Mouse (Mus musculus) left cerebral cortex, postnatal 10 days (tissue): ENCODE results near the gene Morn3. TPM values are rescaled to one million over a fixed set of nuclear protein-coding genes. Genes with fewer than 3 reads are reported as not detected.

Experiments used
- DNase-seq, 2 experiments: peaks; one replicate each; pipeline ENCODE4 v3.0.0; 2021 to 2022; ENCODE audit warnings: low spot score in 2 of 2, mixed read lengths in 1 of 2; ENCODE audit errors: extremely low spot score in 1 of 2
- intact Hi-C: fragments of 180-260 bp; cut with DNase I; formaldehyde crosslinking; loops from one replicate; pipeline ENCODE4 v1.15.1; 2025
- total RNA-seq, 2 experiments: library from RNA; stranded (reverse); gene quantifications; 2 replicates each; pipeline ENCODE4 v1.2.3; 2021

Morn3 gene
- total RNA-seq, 2 experiments from 2014 or later = not detected

GRCm38 (mm10) chr5:123031312-123031711 is 15.5 kb downstream of the Morn3 start:
- DNase-seq = no peak
- intact Hi-C loops = no loop called here

- peak in 1 of 2 experiments; percentile 64 for DNase-seq
- intact Hi-C loops = no loop called here
Observed at GRCm38 (mm10) chr5:123029729-123030128, 17.1 kb downstream of the Morn3 start.

GRCm38 (mm10) chr5:123027436-123027835 is 19.4 kb downstream of the Morn3 start:
- DNase-seq = no peak
- intact Hi-C loops = no loop called here

GRCm38 (mm10) chr5:123026414-123026813 is 20.4 kb downstream of the Morn3 start:
- intact Hi-C loops = no loop called here
- no peak for DNase-seq

GRCm38 (mm10) chr5:123024965-123025573 is 21.7 kb downstream of the Morn3 start:
- intact Hi-C loops = no loop called here
- DNase-seq = no peak

GRCm38 (mm10) chr5:123024312-123024711 is 22.5 kb downstream of the Morn3 start:
- intact Hi-C loops = no loop called here
- no peak for DNase-seq

- no peak for DNase-seq
- intact Hi-C loops = no loop called here
Observed at GRCm38 (mm10) chr5:123023049-123023448, 23.8 kb downstream of the Morn3 start.

GRCm38 (mm10) chr5:123021438-123021837 is 25.4 kb downstream of the Morn3 start:
- intact Hi-C loops = no loop called here
- no peak for DNase-seq

- DNase-seq = no peak
- intact Hi-C loops = no loop called here
Observed at GRCm38 (mm10) chr5:123020426-123020825, 26.4 kb downstream of the Morn3 start.

- intact Hi-C loops = loop anchor here (5.0 kb wide), 1 partner anchor 92 kb away; no protein-coding TSS in a partner anchor
- peak in 1 of 2 experiments; percentile 41 for DNase-seq
Observed at GRCm38 (mm10) chr5:123019336-123020016, 27.3 kb downstream of the Morn3 start.

- DNase-seq = no peak
- intact Hi-C loops = loop anchor here (5.0 kb wide), 1 partner anchor 90 kb away; no protein-coding TSS in a partner anchor
Observed at GRCm38 (mm10) chr5:123017504-123017903, 29.3 kb downstream of the Morn3 start.

- no peak for DNase-seq
- intact Hi-C loops = loop anchor here (5.0 kb wide), 1 partner anchor 89 kb away; no protein-coding TSS in a partner anchor
Observed at GRCm38 (mm10) chr5:123015915-123016314, 30.9 kb downstream of the Morn3 start.

GRCm38 (mm10) chr5:123014753-123015701 is 31.8 kb downstream of the Morn3 start, which contains the start of gene Orai1:
Gene Orai1 (plus strand): TSS chr5:123015074.
- DNase-seq = peak; percentile 95 to 98
- intact Hi-C loops = loop anchor here (5.0 kb wide), 3 partner anchors 32 to 88 kb away; partner anchors contain the start of gene Morn3

- intact Hi-C loops = loop anchor here (5.0 kb wide), 2 partner anchors 34 to 46 kb away; partner anchors contain the start of gene Morn3
- peak; percentile 65 to 81 for DNase-seq
Observed at GRCm38 (mm10) chr5:123013599-123014315, 33.1 kb downstream of the Morn3 start.

- intact Hi-C loops = loop anchor here (5.0 kb wide), 2 partner anchors 36 to 44 kb away; partner anchors contain the start of gene Morn3
- no peak for DNase-seq
Observed at GRCm38 (mm10) chr5:123011705-123012104, 35.1 kb downstream of the Morn3 start.

- no peak for DNase-seq
- intact Hi-C loops = loop anchor here (5.0 kb wide), 2 partner anchors 36 to 44 kb away; partner anchors contain the start of gene Morn3
Observed at GRCm38 (mm10) chr5:123010806-123011205, 36.0 kb downstream of the Morn3 start.

GRCm38 (mm10) chr5:123009873-123010272 is 36.9 kb downstream of the Morn3 start:
- intact Hi-C loops = loop anchor here (5.0 kb wide), 2 partner anchors 37 to 43 kb away; partner anchors contain the start of gene Morn3
- peak in 1 of 2 experiments; percentile 53 for DNase-seq

- peak in 1 of 2 experiments; percentile 34 for DNase-seq
- intact Hi-C loops = no loop called here
Observed at GRCm38 (mm10) chr5:123008877-123009493, 37.8 kb downstream of the Morn3 start.
